ENCODE assay signal across 25 mouse cellular contexts in genomic region chr11:100430052-100430451, GRCm38 (mm10). TPM values are rescaled to one million over a fixed set of nuclear protein-coding genes. Genes with fewer than 3 reads are reported as not detected.
A peak's percentile ranks its signal among the peaks of the same experiment; 100 is the strongest.
DNase-seq lines count a peak whose midpoint lies in the region; ATAC-seq and TF ChIP-seq lines count a peak whose summit lies in the region.
"Had no signal": no experiment of that assay in that cellular context is flagged by ENCODE, and none has a peak within 500 bp of the region (broad histone marks: within the 10 kb centered on the region; RNA-seq: fewer than 3 reads in every experiment).

No protein-coding gene starts in this region.

- H3K27me3 ChIP-seq in heart, embryonic 13.5 days (replicated peaks) = no peaks in the 10 kb centered on the region
- no peaks in the 10 kb centered on the region for H3K27me3 ChIP-seq in stomach, postnatal 0 days (ENCODE audit: control insufficient read depth, insufficient read depth, low read length)
- H3K27me3 ChIP-seq: embryonic facial prominence, embryonic 13.5 days; hindbrain, embryonic 15.5 days; intestine, embryonic 15.5 days; limb, embryonic 15.5 days; liver, embryonic 15.5 days; neural tube, embryonic 15.5 days; Patski; stomach, embryonic 15.5 days had no signal

- 44% methylated on average over 7 of the region's 7 CpGs for WGBS in heart, embryonic 13.5 days
- 70% methylated on average over 7 of the region's 7 CpGs for WGBS in stomach, postnatal 0 days

- H3K9ac ChIP-seq in heart, embryonic 13.5 days = peak overlapping the region; percentile 8; the same call in 1 of the 2 replicates
- no peak overlapping the region for H3K9ac ChIP-seq in stomach, postnatal 0 days (ENCODE audit: low read length)
- H3K9ac ChIP-seq: embryonic facial prominence, embryonic 13.5 days; hindbrain, embryonic 15.5 days; intestine, embryonic 15.5 days; limb, embryonic 15.5 days; liver, embryonic 15.5 days; neural tube, embryonic 15.5 days; stomach, embryonic 15.5 days had no signal

- no peak for ATAC-seq in heart, embryonic 13.5 days (ENCODE audit: extremely low read depth, insufficient number of reproducible peaks, low FRiP score, low TSS enrichment)
- ATAC-seq in stomach, postnatal 0 days (ENCODE audit: low FRiP score, low TSS enrichment) = no peak
- no peak for ATAC-seq in megakaryocyte-erythroid progenitor cell, adult 5-6 weeks (replicated peaks; ENCODE audit: low FRiP score, low TSS enrichment, poor library complexity, severe bottlenecking)
- ATAC-seq: forebrain, embryonic 14.5 days; intestine, embryonic 15.5 days; Patski had no signal

- intact Hi-C loops in left cerebral cortex, adult 2 months (cut with DNase I) = no loop called here
- intact Hi-C loops in left cerebral cortex, postnatal 10 days (cut with DNase I) = no loop called here

- no peak overlapping the region for H3K4me2 ChIP-seq in heart, embryonic 13.5 days
- H3K4me2 ChIP-seq in stomach, postnatal 0 days (replicated peaks; ENCODE audit: low read depth) = no peak overlapping the region
- H3K4me2 ChIP-seq: embryonic facial prominence, embryonic 13.5 days; hindbrain, embryonic 15.5 days; intestine, embryonic 15.5 days; limb, embryonic 15.5 days; liver, embryonic 15.5 days; neural tube, embryonic 15.5 days; stomach, embryonic 15.5 days had no signal

- TF ChIP-seq CTCF in left cerebral cortex, adult 2 months (IDR thresholded peaks at IDR 0.05) = no peak
- no peak for TF ChIP-seq CTCF in stomach, postnatal 0 days (IDR thresholded peaks at IDR 0.05; ENCODE audit: low read depth)

- H3K4me3 ChIP-seq in left cerebral cortex, adult 2 months = no peak overlapping the region
- no peak overlapping the region for H3K4me3 ChIP-seq in heart, embryonic 13.5 days
- no peak overlapping the region for H3K4me3 ChIP-seq in stomach, postnatal 0 days (ENCODE audit: low read depth, low read length)
- H3K4me3 ChIP-seq: embryonic facial prominence, embryonic 13.5 days; hindbrain, embryonic 15.5 days; intestine, embryonic 15.5 days; limb, embryonic 15.5 days; liver, embryonic 15.5 days; myocyte; neural tube, embryonic 15.5 days; stomach, embryonic 15.5 days had no signal

- no peak for TF ChIP-seq EP300 in stomach, postnatal 0 days (optimal IDR thresholded peaks at IDR 0.05)

- H3K36me3 ChIP-seq in heart, embryonic 13.5 days = peaks cover 52% of the 10 kb centered on the region
- peaks cover 2% of the 10 kb centered on the region; the same call in 1 of the 2 replicates for H3K36me3 ChIP-seq in stomach, postnatal 0 days (ENCODE audit: control insufficient read depth, insufficient read depth, low read length)

- DNase-seq in cerebellum, adult 11-12 months = peak; percentile 8
- no peak for DNase-seq in cerebellum, adult 11 months
- no peak for DNase-seq in left cerebral cortex, adult 2 months (ENCODE audit: extremely low spot score in 1 of 2, low spot score in 2 of 2)
- DNase-seq in left cerebral cortex, postnatal 10 days (ENCODE audit: extremely low spot score in 1 of 2, low spot score in 2 of 2) = no peak
- DNase-seq in stomach, postnatal 0 days (ENCODE audit: low spot score) = no peak
- DNase-seq in left cerebral cortex, adult 8-10 months (ENCODE audit: low spot score in 2 of 2) = no peak
- DNase-seq: adrenal gland, postnatal 14 days; gastrocnemius, postnatal 14 days; kidney, adult 9 months; kidney, postnatal 25 days; layer of hippocampus, adult 9-11 months; midbrain, embryonic 14.5 days; right cerebral cortex, postnatal 14 days had no signal

- H3K27ac ChIP-seq in left cerebral cortex, adult 2 months = peak overlapping the region; percentile 25; the same call in 1 of the 2 replicates
- peak overlapping the region; percentile 86 for H3K27ac ChIP-seq in heart, embryonic 13.5 days (replicated peaks)
- H3K27ac ChIP-seq in stomach, postnatal 0 days (replicated peaks) = peak overlapping the region; percentile 70
- H3K27ac ChIP-seq: embryonic facial prominence, embryonic 13.5 days; hindbrain, embryonic 15.5 days; intestine, embryonic 15.5 days; limb, embryonic 15.5 days; liver, embryonic 15.5 days; neural tube, embryonic 15.5 days had no signal

- peaks cover 49% of the 10 kb centered on the region for H3K4me1 ChIP-seq in heart, embryonic 13.5 days
- H3K4me1 ChIP-seq in stomach, postnatal 0 days (replicated peaks; ENCODE audit: control insufficient read depth, insufficient read depth) = no peaks in the 10 kb centered on the region
- H3K4me1 ChIP-seq: embryonic facial prominence, embryonic 13.5 days; limb, embryonic 15.5 days; stomach, embryonic 15.5 days had no signal

- H3K9me3 ChIP-seq in heart, embryonic 13.5 days = no peaks in the 10 kb centered on the region
- no peaks in the 10 kb centered on the region for H3K9me3 ChIP-seq in stomach, postnatal 0 days (ENCODE audit: control insufficient read depth, low read length)
- H3K9me3 ChIP-seq: embryonic facial prominence, embryonic 13.5 days; hindbrain, embryonic 15.5 days; intestine, embryonic 15.5 days; limb, embryonic 15.5 days; liver, embryonic 15.5 days; neural tube, embryonic 15.5 days; stomach, embryonic 15.5 days had no signal

RNA-seq across cellular contexts. Expression of gene Nt5c3b, which starts 11.6 kb away (rescaled TPM):
- 10 to 100 TPM; 48.4 to 64.1 TPM for total RNA-seq in left cerebral cortex, adult 2 months (2021)
- total RNA-seq in left cerebral cortex, postnatal 10 days (2021) = 10 to 100 TPM; 71.4 to 77.1 TPM
- polyA plus RNA-seq in heart, embryonic 13.5 days (2015; fragmentation: Nextera tagmentation; extraction: Ambion mirVana) = 104 and 110 TPM in 2 replicates
- 69.6 and 70.7 TPM in 2 replicates for polyA plus RNA-seq in stomach, postnatal 0 days (2015; fragmentation: Nextera tagmentation; extraction: Ambion mirVana)
- 10 to 100 TPM; 46.9 to 52.6 (median 50.0) TPM for total RNA-seq in left cerebral cortex, adult 8-10 months (2022)
- total RNA-seq in megakaryocyte-erythroid progenitor cell, adult 5-6 weeks (2014; fragmentation: Nextera tagmentation) = 35.7 and 54.2 TPM in 2 replicates
- 25.9 and 33.8 TPM in 2 replicates for total RNA-seq in megakaryocyte-erythroid progenitor cell, adult 5-6 weeks (2017)

RNA-seq across cellular contexts. Expression of gene Klhl10, which starts 11.7 kb away (rescaled TPM):
- 1 to 10 TPM in 1 of 2 experiments, under 1 TPM in 1; 0.61 to 1.4 TPM for total RNA-seq in left cerebral cortex, adult 2 months (2021)
- total RNA-seq in left cerebral cortex, postnatal 10 days (2021) = 1 to 10 TPM; 1.6 to 1.9 TPM
- 0.33 and 0.60 TPM in 2 replicates for polyA plus RNA-seq in heart, embryonic 13.5 days (2015; fragmentation: Nextera tagmentation; extraction: Ambion mirVana)
- 0.16 and 0.22 TPM in 2 replicates for polyA plus RNA-seq in stomach, postnatal 0 days (2015; fragmentation: Nextera tagmentation; extraction: Ambion mirVana)
- 1 to 10 TPM in 2 of 4 experiments, under 1 TPM in 2; 0.84 to 1.4 (median 1.0) TPM for total RNA-seq in left cerebral cortex, adult 8-10 months (2022)
- total RNA-seq in megakaryocyte-erythroid progenitor cell, adult 5-6 weeks (2014; fragmentation: Nextera tagmentation) = 2.6 TPM in 1 of 2 replicates, not detected in the other
- total RNA-seq in megakaryocyte-erythroid progenitor cell, adult 5-6 weeks (2017) = 1.6 TPM in 1 of 2 replicates, not detected in the other

RNA-seq across cellular contexts. Expression of gene Fkbp10, which starts 14.6 kb away (rescaled TPM):
- 1 to 10 TPM; 3.6 to 4.8 TPM for total RNA-seq in left cerebral cortex, adult 2 months (2021)
- 10 to 100 TPM; 12.2 to 13.1 TPM for total RNA-seq in left cerebral cortex, postnatal 10 days (2021)
- polyA plus RNA-seq in heart, embryonic 13.5 days (2015; fragmentation: Nextera tagmentation; extraction: Ambion mirVana) = 112 and 119 TPM in 2 replicates
- polyA plus RNA-seq in stomach, postnatal 0 days (2015; fragmentation: Nextera tagmentation; extraction: Ambion mirVana) = 59.5 and 62.1 TPM in 2 replicates
- 1 to 10 TPM; 5.2 to 8.3 (median 6.2) TPM for total RNA-seq in left cerebral cortex, adult 8-10 months (2022)
- total RNA-seq in megakaryocyte-erythroid progenitor cell, adult 5-6 weeks (2014; fragmentation: Nextera tagmentation) = not detected in 2 replicates
- total RNA-seq in megakaryocyte-erythroid progenitor cell, adult 5-6 weeks (2017) = 0.53 TPM in 1 of 2 replicates, not detected in the other

RNA-seq across cellular contexts. Expression of gene P3h4, which starts 15.4 kb away (rescaled TPM):
- total RNA-seq in left cerebral cortex, adult 2 months (2021) = 1 to 10 TPM; 7.6 to 9.4 TPM
- 1 to 10 TPM; 6.7 to 7.1 TPM for total RNA-seq in left cerebral cortex, postnatal 10 days (2021)
- 62.9 and 63.5 TPM in 2 replicates for polyA plus RNA-seq in heart, embryonic 13.5 days (2015; fragmentation: Nextera tagmentation; extraction: Ambion mirVana)
- 40.6 and 43.2 TPM in 2 replicates for polyA plus RNA-seq in stomach, postnatal 0 days (2015; fragmentation: Nextera tagmentation; extraction: Ambion mirVana)
- 10 to 100 TPM; 10.4 to 12.8 (median 12.3) TPM for total RNA-seq in left cerebral cortex, adult 8-10 months (2022)
- total RNA-seq in megakaryocyte-erythroid progenitor cell, adult 5-6 weeks (2014; fragmentation: Nextera tagmentation) = 1.0 TPM in 1 of 2 replicates, not detected in the other
- 0.08 and 0.33 TPM in 2 replicates for total RNA-seq in megakaryocyte-erythroid progenitor cell, adult 5-6 weeks (2017)

RNA-seq across cellular contexts. Expression of gene Jup, which starts 32.5 kb away (rescaled TPM):
- 10 to 100 TPM; 51.2 to 53.7 TPM for total RNA-seq in left cerebral cortex, adult 2 months (2021)
- 10 to 100 TPM; 46.3 to 49.9 TPM for total RNA-seq in left cerebral cortex, postnatal 10 days (2021)
- polyA plus RNA-seq in heart, embryonic 13.5 days (2015; fragmentation: Nextera tagmentation; extraction: Ambion mirVana) = 107 and 111 TPM in 2 replicates
- 234 and 259 TPM in 2 replicates for polyA plus RNA-seq in stomach, postnatal 0 days (2015; fragmentation: Nextera tagmentation; extraction: Ambion mirVana)
- total RNA-seq in left cerebral cortex, adult 8-10 months (2022) = 10 to 100 TPM; 54.1 to 58.4 (median 55.9) TPM
- 0.40 and 0.81 TPM in 2 replicates for total RNA-seq in megakaryocyte-erythroid progenitor cell, adult 5-6 weeks (2014; fragmentation: Nextera tagmentation)
- 0.52 and 0.80 TPM in 2 replicates for total RNA-seq in megakaryocyte-erythroid progenitor cell, adult 5-6 weeks (2017)

Comparison
In these comparisons a context has a peak if more than half of its experiments do, and no peak if none do; other contexts are left out.
1. H3K27ac ChIP-seq: peak in every context shown above with its lines; median percentile 86 in heart, embryonic 13.5 days; 70 in stomach, postnatal 0 days; 25 in left cerebral cortex, adult 2 months.